Mouse (Mus musculus) right cerebral cortex, postnatal 36 days (tissue): ENCODE results near the gene Dqx1.

ENCODE experiments used
- DNase-seq, 2 experiments: peaks; one replicate each; pipeline ENCODE4 v3.0.0; 2022; ENCODE audit warnings: low spot score in 2 of 2, mixed read lengths in 1 of 2

Dqx1 gene

GRCm38 (mm10) chr6:83033249-83034185 lies 24.1 kb upstream of the Dqx1 start, which contains the start of the genes Dok1 and Loxl3:
Gene Dok1 (minus strand): TSS chr6:83033471.
Gene Loxl3 (plus strand): TSS chr6:83034173.
- no peak for DNase-seq

- DNase-seq, result no peak
Measured at GRCm38 (mm10) chr6:83034463-83035055, 23.1 kb upstream of the Dqx1 start.

- DNase-seq, result no peak
Measured at GRCm38 (mm10) chr6:83037188-83037587, 20.5 kb upstream of the Dqx1 start.

- peak; percentile 73 to 81 for DNase-seq
Measured at GRCm38 (mm10) chr6:83038496-83039012, 19.1 kb upstream of the Dqx1 start.

GRCm38 (mm10) chr6:83040601-83041000 lies 17.0 kb upstream of the Dqx1 start:
- no peak for DNase-seq

- no peak for DNase-seq
Measured at GRCm38 (mm10) chr6:83043561-83043960, 14.1 kb upstream of the Dqx1 start.

- DNase-seq, result no peak
Measured at GRCm38 (mm10) chr6:83043993-83044392, 13.7 kb upstream of the Dqx1 start.

- DNase-seq, result no peak
Measured at GRCm38 (mm10) chr6:83044742-83045141, 12.9 kb upstream of the Dqx1 start.

GRCm38 (mm10) chr6:83049367-83049766 lies 8.3 kb upstream of the Dqx1 start:
- no peak for DNase-seq

- peak in 1 of 2 experiments; percentile 31 for DNase-seq
Measured at GRCm38 (mm10) chr6:83053136-83053960, 4.3 kb upstream of the Dqx1 start.

- peak; percentile 98 for DNase-seq
Measured at GRCm38 (mm10) chr6:83054074-83054851, 3.4 kb upstream of the Dqx1 start, which contains the start of gene Aup1. Gene Aup1 (plus strand): TSS chr6:83054521.

GRCm38 (mm10) chr6:83054871-83055431 lies 2.7 kb upstream of the Dqx1 start, which contains the start of gene Htra2:
Gene Htra2 (minus strand): TSS chr6:83055273.
- DNase-seq, result no peak

- no peak for DNase-seq
Measured at GRCm38 (mm10) chr6:83058725-83059124, 1.1 kb downstream of the Dqx1 start.

GRCm38 (mm10) chr6:83065995-83066394 lies 8.4 kb downstream of the Dqx1 start:
- DNase-seq, result no peak

GRCm38 (mm10) chr6:83066441-83066840 lies 8.8 kb downstream of the Dqx1 start:
- no peak for DNase-seq

GRCm38 (mm10) chr6:83068221-83068620 lies 10.6 kb downstream of the Dqx1 start:
- no peak for DNase-seq

- DNase-seq, result no peak
Measured at GRCm38 (mm10) chr6:83068706-83069487, 11.3 kb downstream of the Dqx1 start.

- DNase-seq, result no peak
Measured at GRCm38 (mm10) chr6:83069488-83070246, 12.0 kb downstream of the Dqx1 start.

GRCm38 (mm10) chr6:83070247-83070310 lies 12.4 kb downstream of the Dqx1 start, which contains the start of gene Tlx2:
Gene Tlx2 (minus strand): TSS chr6:83070293.
- no peak for DNase-seq
